Mouse (Mus musculus) brain, adult 2 months (tissue): ENCODE data around the gene Slc16a8.

ENCODE experiments used
- DNase-seq: peaks from one replicate; pipeline ENCODE4 v3.0.0; 2011; ENCODE audit warnings: low read depth, low spot score

Slc16a8 gene

GRCm38 (mm10) chr15:79216191-79216590 is 38.4 kb downstream of the Slc16a8 start:
- DNase-seq = no peak

- DNase-seq = peak; percentile 52
These were observed 41.0 kb downstream of the Slc16a8 start for GRCm38 (mm10) chr15:79213591-79213990.

- peak; percentile 92 for DNase-seq
These were observed 41.7 kb downstream of the Slc16a8 start for GRCm38 (mm10) chr15:79212750-79213446.

GRCm38 (mm10) chr15:79210357-79210756 is 44.2 kb downstream of the Slc16a8 start:
- no peak for DNase-seq

- DNase-seq = peak; percentile 87
These were observed 45.7 kb downstream of the Slc16a8 start for GRCm38 (mm10) chr15:79208758-79209439.

GRCm38 (mm10) chr15:79208211-79208610 is 46.4 kb downstream of the Slc16a8 start:
- no peak for DNase-seq

- DNase-seq = peak; percentile 44
These were observed 52.0 kb downstream of the Slc16a8 start for GRCm38 (mm10) chr15:79202575-79202974.

- peak; percentile 87 for DNase-seq
These were observed 52.9 kb downstream of the Slc16a8 start for GRCm38 (mm10) chr15:79201491-79202150.
